Mouse (Mus musculus): ENCODE measurements around the gene Elof1.

DNA sequence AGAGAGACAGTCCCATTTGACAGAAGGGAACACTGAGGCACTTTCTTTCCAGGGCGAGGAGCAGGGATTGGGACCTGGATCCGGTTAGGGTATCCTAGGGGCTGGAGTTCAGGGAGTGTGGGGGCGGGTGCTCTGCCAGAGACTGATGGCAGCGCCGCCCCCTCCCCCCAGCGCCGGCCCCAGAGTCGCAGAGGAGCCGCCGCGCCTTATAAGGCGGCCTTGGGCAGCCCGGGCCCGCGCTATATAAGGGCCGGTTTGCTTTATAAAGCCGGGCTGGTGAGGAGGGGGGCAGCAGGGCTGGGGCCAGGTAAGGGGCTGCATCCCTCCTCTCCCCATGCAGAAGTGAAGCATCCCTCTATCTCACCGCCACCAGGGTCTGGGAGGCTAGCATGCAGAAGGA, 17.1 kb downstream of the Elof1 start:
- TF ChIP-seq CTCF (IDR thresholded peaks at IDR 0.05; ENCODE audit: control insufficient read depth, insufficient read depth, low read length) (no peak), POLR2A (IDR thresholded peaks at IDR 0.05; ENCODE audit: borderline replicate concordance, control insufficient read depth, low read depth, low read length) (no peak)

All from bone marrow, adult 2 months (tissue).